Mouse (Mus musculus): ENCODE data around the gene Phpt1. TPM values are rescaled to one million over a fixed set of nuclear protein-coding genes. Genes with fewer than 3 reads are reported as not detected.

Phpt1 gene
- total RNA-seq, 2 experiments from 2014 or later: 63.0 to 66.2 TPM

DNA sequence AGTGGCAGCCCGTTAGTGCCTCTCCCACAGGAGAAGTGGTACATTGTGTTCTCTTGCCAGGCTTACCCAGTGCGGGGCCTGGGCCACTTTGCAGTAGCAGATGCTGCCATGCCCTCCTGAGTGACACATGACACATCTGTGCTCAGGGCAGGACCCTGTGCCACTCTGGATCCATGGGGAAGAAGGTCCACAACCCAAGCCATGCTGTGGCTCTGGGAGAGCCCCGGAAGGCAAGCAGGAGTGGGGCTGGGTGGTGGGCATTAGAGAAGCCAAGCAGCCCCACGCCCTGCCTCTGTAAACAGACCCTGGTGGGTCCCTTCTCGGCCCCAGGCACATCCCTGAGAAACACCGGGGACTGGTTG is 8.1 kb upstream of the Phpt1 start:
- DNase-seq (ENCODE audit: low spot score in 2 of 2): no peak

DNA sequence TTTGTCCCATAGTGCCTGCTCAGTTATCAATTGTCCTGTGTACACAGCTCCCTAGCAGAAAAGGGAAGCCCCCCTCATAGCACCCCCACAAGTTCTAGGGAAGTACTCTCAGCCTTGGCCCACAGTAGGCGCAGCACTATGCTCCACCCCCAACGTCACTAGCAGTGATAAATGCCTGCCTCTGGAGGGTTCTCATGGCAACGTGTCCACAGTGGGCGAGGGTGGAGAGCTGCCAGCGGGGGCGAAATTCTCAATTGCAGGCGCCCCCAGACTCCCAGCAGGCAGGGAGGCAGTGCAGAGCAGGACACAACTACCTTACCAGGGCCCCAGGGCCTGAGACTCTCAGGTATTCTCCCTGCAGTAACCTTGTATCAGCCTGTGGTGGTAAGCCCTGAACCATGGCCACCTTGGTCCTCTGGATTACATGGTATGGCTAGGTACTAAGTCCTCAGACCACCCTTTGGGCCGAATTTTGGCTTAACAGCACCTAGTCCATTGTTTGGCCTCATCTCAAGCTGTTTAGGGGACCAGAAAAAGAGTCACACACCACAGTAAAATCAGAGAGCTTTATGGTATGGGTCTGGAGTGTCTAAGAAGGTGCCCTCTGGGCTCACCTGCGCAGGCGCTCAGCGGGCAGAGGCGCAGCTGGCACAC is 7.6 kb upstream of the Phpt1 start:
- peak; percentile 87 to 93 for DNase-seq (ENCODE audit: low spot score in 2 of 2)

DNA sequence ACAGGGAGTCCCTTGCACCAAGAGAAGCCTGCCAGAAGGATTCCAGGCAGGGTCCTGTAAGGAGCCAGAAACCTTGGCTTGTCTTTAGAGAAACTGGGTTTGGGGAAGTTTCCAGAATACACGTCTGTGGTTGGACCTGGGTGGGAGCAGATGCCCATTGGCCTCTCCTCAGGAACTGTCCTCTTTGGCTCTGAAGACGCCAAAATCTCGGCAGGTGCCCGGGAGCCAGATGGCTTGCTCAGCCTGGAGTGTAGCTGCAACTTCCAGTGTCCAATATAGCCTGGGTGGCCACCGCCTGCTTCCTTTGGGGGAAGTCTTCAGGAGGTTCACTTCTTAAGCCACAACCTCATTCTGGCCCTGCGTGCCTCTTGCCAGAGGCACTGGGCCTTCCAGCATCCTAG is 6.9 kb upstream of the Phpt1 start:
- no peak for DNase-seq (ENCODE audit: low spot score in 2 of 2)

DNA sequence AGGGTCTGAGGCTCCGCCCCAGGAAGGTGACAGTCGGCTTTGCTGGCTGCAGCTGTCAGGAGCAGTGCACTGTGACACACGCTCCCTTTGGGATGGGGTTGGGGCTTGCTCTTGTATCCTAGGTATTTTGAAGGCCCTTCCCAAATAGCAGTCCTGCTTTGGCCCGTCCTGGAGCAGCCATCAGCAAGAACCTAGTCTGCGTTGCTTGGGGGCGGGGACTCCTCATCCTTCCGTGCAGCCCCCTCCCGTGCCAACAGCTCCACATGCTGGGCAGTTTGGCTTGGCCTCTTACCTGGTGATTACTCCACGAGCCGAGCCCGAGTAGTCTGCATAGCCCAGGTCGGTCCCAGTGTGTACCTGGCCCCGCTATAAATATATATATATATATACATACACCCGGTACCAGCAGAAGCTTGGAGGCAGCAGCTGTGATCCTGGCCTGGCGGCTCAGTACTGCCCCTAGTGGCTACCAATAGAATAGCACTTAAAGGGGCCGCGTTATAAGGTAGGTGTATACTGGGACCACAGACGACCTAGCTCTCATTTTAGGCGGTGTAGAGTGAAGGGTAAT is 6.4 kb upstream of the Phpt1 start, which contains the start of gene Ajm1:
TSS of gene Ajm1 (minus strand) at position 464 of the 571 bp plus-strand sequence.
- DNase-seq (ENCODE audit: low spot score in 2 of 2): peak; percentile 80 to 89

DNA sequence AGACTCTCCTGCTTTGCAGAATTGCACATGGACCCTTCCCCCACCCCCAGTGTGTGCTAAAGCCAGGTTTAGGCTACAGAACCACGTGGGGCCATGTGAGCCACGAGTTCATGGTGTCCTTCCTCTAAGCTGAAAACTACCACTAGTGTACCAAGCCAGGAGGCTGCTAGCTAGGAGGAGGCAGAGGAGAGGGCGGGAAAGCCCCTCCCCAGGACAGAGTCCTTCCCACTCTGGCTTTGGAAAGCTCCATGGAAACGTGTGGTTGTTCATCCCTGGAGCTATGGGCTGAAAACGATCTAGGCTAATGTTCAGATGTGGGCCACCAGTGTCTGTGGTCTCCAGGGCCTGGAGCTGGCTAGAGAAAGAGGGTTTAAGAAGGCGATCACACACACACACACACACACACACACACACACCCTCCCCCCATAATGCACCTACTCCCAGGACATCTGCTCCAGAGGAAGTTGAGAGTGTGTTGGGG is 5.6 kb upstream of the Phpt1 start:
- peak in 1 of 2 experiments; percentile 65 for DNase-seq (ENCODE audit: low spot score in 2 of 2)

DNA sequence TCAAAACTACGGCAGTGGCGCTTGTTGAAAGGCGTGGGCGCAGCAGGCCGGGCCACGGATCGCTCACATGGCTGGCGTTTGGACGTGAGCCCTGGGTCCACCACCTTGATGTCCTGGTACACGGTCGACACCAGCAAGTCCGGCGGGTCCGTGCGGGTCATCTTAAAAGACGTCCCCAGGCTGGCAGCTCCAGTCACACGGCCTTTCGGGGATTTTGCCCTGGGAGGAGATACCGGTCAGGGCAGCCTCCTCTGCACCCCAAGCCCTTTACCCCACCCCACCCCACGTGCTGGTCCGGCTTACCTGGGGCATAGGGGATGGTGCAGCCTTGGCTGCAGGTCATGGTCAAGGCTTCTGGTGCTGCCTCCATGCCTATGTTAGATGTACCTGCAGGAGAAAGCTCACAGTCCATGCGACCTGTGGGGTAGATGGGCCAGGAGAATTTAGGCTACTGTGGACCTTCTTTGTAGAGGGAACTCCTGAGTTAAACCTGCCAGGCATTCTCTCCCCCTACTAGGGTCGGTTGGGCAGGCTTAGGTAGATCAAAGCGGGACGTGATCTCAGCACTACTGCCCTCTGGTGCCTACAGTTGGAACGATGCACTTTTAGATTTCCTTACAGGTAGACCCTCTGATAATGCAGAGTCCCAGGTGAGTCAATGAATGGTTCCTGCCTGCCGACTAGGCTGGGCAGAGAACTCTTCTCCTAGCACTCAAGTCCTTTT is 4.9 kb upstream of the Phpt1 start:
- DNase-seq (ENCODE audit: low spot score in 2 of 2): peak in 1 of 2 experiments; percentile 79

DNA sequence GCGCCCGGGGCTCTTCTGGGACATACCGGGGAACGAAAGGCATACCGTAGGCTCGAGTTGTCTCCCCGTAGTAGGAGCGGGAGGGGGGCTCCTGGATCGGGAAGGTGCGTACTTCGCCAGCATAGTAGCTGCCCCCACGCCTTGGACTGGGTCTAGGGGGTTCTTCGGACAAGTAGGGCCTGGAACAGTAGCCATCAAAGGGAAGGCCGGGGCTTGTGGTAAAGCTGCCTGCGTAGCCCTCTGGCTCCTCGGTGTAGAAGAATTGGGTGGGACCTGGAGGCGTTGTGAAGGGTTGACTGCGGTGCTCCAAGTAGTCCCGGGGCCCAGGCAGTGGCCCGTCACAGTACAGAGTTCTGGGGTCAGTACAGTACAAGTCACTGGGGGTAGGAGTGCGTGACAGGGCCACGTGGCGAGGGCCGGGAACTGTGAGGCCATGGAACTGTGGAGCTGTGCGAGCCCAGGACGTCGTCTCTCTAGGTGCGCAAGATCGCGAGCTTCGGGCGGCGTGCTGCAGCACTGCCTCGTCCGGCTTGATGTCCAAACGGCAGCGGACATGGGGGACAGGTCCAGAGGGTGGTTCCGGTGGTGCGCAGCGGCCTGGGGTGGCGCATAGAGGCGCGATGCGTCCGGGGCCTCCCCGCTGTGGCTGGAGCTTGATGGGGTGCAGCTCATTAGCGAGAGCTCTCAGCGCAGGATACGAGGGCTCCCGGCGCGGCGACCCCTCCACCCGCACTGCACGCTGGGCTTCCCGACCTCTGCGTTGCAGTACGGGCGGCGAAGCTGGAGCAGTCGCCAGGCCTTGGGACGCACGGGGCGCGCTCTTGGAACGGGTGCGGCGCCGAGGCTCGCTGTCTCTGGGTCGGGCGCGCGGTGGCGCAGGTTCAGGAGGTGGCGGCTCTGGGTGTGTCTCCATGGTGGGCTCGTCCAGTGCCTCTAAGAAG is 4.0 kb upstream of the Phpt1 start:
- DNase-seq (ENCODE audit: low spot score in 2 of 2): no peak

DNA sequence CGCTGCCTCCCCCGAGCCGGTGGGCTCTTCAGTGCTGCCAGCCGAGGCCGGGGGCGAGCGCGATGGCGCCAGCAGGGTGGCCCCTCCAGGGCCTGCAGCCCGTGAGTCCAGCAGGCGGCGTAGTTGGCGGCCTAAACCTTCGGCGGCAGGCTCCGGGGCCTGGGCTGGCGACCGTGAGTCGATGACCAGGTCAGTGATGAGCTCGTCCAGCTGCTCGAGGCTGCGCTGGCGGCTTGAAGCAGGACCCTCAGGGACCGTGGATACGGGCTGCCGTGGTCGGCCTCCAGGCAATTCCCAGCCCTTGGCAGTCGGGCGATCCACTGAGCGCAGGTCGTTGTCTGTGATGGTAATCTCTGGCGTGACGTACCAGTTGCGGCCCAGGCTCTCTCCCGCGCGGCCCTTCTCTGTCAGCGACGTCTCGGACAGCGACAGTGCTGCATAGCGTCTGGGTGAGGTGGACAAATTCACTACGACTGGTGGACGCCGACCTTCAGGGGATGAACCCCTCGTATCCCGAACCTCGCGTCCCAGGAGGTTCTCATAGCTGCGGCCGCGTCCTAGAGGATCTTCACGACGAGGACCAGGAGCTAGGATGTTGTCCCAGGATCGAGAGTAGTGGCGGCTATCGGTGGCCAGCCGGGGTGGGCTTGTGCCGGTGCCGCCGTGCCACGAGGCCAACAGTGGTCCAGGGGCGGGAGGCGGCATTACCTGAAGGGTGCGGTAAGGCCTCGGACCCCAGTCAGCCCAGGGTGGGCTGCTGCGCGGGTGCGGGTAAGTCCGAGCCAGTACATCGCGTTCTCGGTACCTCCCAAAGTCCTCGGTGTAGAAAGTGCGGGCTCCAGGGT is 3.1 kb upstream of the Phpt1 start:
- DNase-seq (ENCODE audit: low spot score in 2 of 2): no peak

DNA sequence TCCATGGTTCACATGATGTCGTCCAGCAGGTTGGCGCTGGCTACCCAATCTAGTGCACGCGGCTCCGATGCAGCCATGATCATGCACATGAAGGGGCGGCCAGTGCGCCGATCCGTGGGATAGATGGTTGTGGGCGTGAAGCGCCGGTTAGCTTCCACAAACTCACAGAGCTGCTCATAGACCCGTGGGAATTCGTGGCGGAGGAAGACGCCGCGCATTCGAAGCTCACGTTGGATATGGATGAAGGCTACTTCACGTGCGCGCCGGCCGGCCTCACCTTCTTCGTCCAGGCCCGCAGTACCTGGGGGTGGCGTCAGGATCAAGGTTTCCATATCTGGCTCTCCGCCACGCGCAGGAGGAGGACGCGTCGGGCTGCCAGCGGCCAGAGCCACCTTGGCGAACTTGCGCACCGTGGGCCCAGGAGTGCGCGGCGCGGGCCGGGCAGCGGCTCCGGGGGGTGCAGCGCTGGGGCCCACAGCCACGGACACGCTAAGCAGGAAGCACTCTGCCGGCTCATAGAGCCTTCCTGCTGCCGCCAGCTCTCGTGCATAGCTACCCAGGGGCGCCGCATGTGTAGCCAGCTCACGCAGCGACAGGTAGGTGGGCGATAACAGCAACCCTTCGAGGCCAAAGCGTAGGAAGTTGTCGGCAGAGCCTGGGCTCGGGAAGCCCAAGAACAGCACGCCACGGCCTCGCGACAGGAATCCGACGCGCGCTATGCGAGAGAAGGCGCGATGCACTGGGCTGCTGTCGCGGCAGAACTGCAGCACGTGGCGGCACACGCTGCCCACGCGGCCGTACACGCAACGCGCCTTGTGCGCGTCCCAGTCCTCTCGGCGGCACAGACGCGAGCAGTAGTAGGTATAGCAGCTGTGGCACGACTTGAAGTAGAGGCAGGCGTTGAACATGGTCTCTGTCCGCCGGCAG is 2.2 kb upstream of the Phpt1 start:
- peak in 1 of 2 experiments; percentile 52 for DNase-seq (ENCODE audit: low spot score in 2 of 2)

DNA sequence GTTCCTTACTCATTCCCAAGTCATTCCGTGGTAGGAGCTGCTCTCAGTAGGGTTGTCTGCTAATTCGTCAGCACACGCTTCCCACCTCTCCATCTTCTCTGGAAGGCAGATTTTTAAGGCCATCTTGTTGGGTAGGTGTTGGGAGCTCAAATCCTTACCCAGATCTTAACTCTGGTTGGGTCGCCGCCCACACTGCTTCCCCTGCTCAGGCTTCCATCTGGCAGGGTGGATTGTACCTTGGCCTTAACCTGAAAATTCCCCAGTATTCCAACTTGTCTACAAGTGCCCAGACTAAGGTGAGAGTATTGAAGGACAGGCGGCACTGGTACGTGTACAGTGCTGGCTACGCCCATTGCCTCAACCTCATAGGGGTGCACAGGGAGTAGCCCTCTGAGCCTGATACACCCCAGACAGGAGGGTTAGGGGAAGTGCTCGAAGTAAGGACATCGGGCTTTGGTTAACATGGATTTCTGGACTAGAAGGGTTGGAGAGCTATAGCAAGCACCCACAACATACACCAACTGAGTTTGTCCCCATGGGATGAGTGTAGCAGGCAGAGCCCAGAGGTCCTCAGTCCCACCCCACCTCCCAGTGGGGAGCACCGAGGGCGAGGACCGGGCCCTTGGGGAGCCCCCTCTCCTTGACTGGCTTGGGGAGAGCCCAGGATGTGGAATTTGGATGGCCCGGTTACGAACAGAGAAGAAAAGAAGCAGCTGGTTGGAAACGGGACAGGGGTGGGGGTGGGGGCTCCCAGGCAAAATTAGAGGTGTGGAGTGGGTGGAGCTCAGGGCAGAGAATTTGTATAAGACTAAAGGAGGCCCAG is 1.2 kb upstream of the Phpt1 start:
- peak in 1 of 2 experiments; percentile 39 for DNase-seq (ENCODE audit: low spot score in 2 of 2)

DNA sequence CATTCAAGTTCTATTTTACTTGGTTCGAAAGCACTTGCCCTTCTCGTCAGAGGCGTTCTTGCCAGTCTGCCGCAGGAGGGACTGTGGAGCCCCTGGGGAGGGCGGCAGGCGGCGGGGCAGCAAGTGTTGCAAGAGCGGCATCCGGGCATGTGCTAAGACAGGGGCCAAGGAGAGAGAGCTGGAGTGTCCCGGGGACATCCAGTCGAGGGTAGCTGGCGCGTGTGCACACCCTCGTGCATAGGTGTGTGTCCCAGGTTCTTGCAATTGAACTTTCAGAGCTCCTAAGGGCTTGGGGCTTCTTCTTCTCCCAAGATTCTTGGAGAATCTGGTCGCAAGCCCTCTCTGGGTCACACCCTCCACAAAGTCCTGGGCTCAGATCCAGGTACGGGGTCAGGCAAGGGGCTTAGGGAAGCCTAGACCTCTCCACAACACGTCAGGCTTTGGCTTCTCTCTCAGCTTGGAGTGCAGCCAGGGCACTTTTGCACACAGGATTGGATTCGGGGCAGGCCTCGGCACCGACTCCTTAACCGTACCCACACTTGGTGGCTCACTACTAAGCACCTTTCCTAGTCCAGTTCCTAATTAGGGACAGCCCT is 506 bp upstream of the Phpt1 start:
- DNase-seq (ENCODE audit: low spot score in 2 of 2): peak in 1 of 2 experiments; percentile 40

DNA sequence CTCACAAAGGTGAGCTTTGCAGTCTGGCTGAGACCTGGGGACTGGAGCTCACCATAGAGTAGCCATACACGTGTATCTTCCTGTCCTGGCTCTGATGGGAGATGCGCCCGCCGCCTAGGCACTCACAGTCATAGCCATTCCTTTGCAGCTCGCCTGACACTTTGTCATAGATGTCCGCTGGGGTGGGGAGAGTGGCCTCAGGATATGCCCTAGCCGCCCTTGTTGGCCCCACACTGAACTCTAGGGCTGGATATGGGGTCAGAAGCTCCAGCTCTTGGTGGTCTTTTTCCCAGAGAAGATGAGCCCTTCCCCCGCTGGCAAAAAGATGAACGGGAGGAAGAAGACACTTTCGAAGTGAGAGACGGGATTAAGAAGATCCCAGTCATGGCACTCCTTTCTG is 888 bp downstream of the Phpt1 start:
- no peak for DNase-seq (ENCODE audit: low spot score in 2 of 2)

DNA sequence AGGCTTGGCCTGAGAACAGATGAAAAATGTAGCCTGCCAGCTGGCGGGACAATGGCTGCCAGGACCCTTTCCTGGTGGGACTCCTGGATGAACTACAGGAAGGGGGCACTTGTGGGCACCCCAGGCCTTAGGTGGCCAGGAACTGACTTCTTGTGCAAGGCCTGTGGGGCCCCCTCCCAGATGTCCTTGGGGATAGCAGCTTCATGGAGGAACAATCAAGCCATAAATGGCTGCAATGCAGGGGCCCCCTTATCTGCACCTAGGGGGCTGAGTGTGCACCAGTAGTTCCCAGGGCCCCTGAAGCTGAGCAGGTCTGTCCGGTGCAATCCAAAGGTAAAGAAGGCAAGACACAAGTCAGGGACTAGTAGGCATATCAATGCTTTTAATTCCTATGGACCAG is 2.0 kb downstream of the Phpt1 start:
- DNase-seq (ENCODE audit: low spot score in 2 of 2): no peak

DNA sequence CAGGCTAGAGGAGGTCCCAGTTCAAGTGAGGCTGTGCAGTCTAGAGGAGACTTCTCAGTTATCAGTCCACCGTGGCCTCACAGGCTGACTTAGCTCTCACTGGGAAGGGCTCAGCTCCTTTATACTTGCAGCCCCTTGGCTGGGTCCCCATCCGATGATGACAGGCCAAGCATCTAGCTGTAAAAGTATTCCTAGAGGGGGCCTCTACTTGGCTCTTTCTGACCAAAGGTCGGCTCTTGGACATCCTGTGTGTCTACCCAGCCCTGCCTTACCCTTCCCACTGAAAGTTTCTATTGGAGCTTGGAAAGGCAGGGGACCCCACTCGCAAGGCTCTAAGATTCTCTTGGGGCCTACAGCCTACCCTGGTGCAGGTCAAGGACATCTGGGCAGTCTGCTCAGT is 3.8 kb downstream of the Phpt1 start:
- no peak for DNase-seq (ENCODE audit: low spot score in 2 of 2)

DNA sequence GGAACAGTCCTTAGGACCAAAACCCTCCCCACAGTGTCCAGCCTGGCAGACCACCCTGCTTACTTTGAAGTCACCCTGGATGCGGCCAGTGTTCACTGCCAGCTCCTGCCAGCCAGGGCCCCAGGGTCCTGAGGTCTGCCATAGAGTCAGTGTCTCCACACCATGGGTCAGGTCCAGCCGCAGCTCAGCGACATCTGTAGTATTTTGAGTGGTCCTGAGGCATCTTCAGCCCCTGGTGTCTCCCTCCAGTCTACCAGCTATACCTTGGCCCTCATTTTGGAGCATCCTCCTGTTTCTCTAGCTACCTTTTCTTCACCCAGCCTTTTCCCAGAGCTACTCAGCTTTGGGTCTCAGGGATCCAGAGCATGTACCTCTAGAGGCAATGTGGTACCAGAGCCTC is 5.7 kb downstream of the Phpt1 start:
- DNase-seq (ENCODE audit: low spot score in 2 of 2): no peak

DNA sequence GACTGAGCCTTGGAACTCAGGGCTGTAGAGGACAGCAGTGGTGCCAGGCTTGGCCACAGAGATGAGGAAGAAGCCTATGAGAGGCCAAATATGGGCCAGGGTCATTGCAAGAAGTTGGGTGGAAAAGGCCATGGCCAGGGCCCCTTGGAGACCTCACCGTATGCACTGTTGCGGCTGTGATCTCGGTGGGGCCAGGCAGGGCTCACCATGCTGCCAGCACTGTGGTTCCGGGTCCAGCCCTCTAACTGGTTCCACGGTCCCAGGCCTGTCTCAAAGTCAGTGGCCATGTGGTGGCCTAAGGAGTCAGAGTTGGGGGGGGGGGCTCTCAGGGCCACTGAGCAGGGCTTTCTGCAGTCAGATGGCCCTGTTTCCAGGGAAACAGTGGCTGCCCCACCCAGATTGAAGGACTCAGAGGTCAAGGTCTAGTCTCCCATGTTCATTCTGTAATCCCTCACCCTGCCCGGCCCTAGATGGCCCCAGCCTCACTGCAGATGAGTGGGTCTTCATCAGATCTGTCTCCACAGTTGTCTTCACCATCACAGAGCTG is 6.5 kb downstream of the Phpt1 start:
- DNase-seq (ENCODE audit: low spot score in 2 of 2): no peak

DNA sequence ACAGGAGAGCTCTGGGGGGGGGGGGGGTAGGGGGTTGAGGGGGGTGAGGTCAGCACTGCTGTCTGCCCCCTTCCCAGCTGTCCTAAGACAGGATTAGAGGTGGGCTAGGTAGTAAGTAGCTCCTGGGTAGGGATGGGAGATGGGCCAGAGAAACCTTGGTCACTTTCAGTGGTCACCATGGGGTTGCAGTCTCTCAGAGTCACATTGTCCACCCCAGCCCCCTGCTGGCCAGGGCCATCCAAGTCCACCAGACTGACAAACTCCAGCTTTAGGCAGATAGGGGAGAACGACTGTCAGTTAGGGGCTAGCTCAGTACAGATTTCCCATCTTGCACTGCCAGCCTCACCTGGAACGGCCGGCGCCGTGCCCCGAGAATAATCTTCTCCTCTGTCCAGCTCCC is 8.5 kb downstream of the Phpt1 start:
- DNase-seq (ENCODE audit: low spot score in 2 of 2): no peak

DNA sequence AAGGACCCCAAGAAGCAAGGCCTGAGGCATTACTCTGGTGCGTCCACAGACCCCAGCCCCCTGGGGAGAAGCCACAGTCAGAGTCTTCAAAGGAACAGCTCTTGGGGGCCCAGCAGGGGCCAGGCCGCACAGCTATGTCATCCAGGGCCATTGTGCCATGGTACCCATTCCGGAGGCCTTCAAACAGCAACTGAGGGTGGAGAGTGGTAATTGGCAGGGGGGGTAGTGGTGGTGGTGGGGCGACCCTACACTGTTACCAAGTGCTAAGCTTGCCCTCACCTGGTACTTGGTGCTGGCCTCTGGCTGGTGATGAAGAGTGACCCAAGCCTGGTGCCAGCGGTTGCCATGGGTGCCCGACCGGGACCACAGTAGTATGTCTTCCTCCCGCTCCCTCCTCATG is 9.3 kb downstream of the Phpt1 start:
- no peak for DNase-seq (ENCODE audit: low spot score in 2 of 2)
